Mouse (Mus musculus): ENCODE data around the gene Ttc39b. TPM values are rescaled to one million over a fixed set of nuclear protein-coding genes. Genes with fewer than 3 reads are reported as not detected.
"Not testable (repeated sequence)": the region's sequence is repeated elsewhere in the genome, so short reads cannot be mapped to it uniquely, and the experiment has no call there.

The Ttc39b gene
- polyA plus RNA-seq, 1 experiment = 19.1 TPM

GRCm38 (mm10) chr4:83282424-83282823 is 41.6 kb downstream of the Ttc39b start:
- DNase-seq (ENCODE audit: extremely low spot score in 1 of 2, low spot score in 1 of 2) = no peak

DNA sequence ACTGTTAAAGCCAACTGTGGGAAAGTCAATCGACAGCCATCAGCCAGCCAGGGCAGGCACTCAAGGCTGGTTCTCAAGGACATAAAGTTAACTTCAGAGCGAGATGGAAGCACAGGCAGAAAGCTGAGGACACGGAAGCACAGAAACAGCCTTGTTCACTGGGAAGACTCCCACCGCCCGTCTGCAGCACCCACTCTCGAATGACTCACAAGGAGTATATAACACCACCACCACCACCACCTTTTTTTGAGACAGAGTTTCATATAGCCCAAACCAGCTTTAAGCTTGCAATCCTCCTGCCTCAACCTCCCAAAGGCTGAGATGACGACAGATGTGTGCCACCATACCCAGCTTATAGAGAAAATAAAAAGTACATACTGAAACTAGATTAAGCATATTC is 44.8 kb downstream of the Ttc39b start:
- DNase-seq (ENCODE audit: extremely low spot score in 1 of 2, low spot score in 1 of 2) = peak in 1 of 2 experiments; percentile 66

DNA sequence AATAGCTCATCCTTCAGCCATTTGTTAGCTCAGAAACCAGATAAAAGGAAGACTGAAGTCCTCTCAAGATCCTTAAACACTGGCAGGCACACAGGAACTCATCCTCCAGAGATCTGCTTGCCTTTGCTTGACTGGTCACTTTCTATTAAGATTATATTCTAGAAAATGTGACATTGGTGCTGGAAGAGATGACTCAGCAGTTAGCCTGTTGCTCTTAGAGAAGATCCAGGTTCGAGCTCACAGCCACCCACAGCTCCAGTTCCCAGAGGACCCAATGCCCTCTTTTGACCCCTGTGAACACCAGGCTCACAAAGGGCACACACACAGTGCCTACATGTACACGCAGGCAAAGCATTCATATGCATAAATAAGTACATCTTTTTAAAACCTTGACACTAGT is 49.8 kb downstream of the Ttc39b start:
- no peak for DNase-seq (ENCODE audit: extremely low spot score in 1 of 2, low spot score in 1 of 2)

DNA sequence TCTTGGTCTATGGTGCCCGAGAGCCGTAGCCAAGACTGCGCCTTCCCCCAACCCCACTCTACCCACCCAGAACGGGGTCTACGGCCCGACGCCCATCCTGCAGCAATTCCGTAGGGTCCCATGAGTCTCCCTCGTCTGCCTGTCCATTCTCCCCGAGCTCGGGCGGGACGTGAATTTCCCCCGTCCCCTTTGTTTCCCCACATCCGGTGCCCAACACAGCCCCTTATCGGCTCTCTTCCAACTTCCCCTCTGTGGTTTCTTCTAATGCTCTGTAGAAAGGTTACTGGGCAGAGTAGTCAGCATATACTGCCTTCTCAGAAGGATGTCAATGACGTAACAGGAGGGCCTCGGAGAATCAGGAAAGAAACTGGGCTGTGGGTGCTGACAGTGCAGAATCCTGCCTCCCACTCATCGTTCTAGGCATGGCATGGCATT is 50.4 kb downstream of the Ttc39b start:
- no peak for DNase-seq (ENCODE audit: extremely low spot score in 1 of 2, low spot score in 1 of 2)

DNA sequence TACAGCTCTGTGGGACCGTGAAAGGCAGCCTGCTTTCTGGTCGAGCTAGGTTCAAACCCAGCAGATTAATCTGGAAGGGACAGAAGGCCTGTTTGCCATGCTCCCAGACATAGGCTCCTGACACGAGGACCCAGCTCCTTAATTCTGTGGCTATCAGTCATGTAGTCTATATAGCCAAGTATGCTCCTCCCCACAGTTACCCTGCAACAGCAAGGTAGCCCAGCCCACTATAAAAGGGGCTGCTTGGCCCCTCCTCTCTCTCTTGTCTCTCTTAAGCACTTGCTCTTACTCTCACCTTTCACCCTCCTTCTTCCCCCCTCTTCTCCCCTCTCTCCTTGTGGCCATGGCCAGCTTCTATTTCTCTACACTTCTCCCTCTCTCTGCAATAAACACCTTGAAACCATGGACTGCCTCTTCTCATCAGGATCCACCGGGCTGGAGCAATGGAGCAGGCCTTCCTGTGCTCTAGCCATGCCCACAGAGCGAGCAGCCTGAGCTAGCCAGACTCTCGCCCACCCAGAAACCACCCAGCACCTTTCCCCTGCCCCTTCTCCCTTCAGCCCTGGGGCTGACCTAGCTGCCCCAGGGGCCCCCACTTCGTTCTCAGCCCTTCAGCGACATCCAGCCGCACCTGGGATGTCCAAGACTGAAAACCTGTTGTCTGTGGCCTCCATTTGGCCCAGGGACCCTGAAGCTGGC is 51.0 kb downstream of the Ttc39b start:
- DNase-seq (ENCODE audit: extremely low spot score in 1 of 2, low spot score in 1 of 2) = no peak

GRCm38 (mm10) chr4:83270481-83270880 is 53.6 kb downstream of the Ttc39b start:
- DNase-seq (ENCODE audit: extremely low spot score in 1 of 2, low spot score in 1 of 2) = no peak

- DNase-seq (ENCODE audit: extremely low spot score in 1 of 2, low spot score in 1 of 2) = no peak
Measured at GRCm38 (mm10) chr4:83269614-83270013, 54.4 kb downstream of the Ttc39b start.

DNA sequence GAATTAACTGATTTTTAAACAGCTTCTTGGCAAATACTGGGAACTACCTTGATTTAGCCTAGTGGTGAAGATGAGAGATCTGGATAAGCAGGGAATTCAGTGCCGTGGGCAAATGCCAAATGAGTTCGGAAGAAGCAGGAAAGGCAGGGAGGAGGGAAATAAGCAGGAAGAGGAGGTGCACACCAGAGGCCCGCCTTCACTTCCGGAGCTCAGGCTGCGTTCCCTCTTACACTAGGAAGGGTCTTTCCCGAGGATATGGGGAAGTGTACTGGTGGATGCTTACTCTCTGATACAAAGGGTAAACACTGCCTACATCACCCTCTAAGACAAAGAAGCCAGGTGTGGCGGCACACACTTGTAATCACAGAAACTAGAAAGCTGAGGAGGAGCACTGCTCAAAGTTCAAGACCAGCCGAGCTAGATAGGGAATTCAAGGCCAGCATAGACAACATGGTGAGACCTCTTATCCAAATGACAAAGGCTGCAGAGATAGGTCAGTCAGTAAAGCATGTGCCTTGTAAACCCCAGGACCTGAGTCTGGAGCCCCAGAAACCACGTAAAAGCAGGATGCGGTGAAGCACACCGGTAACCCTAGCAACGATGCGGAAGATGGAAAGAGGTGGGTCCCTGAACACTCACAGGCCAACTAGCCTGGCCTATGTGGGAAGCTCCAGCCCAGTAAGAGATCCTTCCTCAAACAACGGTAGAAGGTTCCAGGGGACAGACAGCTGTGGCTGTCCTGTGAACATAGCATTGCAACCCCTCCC is 57.9 kb downstream of the Ttc39b start:
- DNase-seq (ENCODE audit: extremely low spot score in 1 of 2, low spot score in 1 of 2) = no peak

DNA sequence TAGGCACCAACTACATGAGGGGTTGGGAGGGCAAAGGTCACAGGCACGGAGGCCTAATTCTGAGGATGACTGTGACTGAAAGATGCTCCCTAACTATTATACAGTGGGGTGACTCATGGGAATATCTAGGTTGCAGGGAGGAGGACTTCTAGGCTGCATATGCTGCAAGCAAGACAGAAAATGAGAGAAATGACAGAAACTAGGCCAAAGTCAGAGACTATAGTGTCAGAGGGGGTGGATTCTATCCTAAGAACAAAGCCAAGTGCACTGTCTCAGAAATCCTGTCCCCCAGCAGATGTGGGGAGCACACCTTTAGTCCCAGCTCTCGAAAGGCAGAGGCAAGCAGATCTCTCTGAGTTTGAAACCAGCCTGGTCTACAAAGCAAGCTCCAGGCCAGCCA is 59.2 kb downstream of the Ttc39b start:
- DNase-seq (ENCODE audit: extremely low spot score in 1 of 2, low spot score in 1 of 2) = no peak

DNA sequence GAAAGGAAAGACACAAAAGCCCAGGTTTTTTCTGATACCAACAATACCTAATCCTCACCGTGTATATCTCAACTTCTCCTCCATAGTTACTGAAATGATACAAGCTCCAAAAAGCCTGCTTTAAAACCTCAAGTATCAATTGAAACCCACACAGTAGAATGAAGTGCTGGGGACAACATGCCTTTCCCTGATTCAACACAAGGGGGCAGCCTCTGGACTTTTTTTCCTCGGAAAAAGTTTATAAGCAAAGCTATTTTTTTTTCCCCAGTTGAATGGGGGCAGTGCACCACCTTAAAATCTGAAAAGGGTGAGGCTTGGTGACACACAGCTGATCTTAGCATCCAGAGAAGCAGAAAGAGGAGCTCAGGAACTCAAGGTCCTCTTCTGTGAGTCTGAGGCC is 62.1 kb downstream of the Ttc39b start:
- peak in 1 of 2 experiments; percentile 78 for DNase-seq (ENCODE audit: extremely low spot score in 1 of 2, low spot score in 1 of 2)

- no peak for DNase-seq (ENCODE audit: extremely low spot score in 1 of 2, low spot score in 1 of 2)
Measured at GRCm38 (mm10) chr4:83259690-83260089, 64.4 kb downstream of the Ttc39b start.

- DNase-seq (ENCODE audit: extremely low spot score in 1 of 2, low spot score in 1 of 2) = no peak
Measured at GRCm38 (mm10) chr4:83258273-83258672, 65.8 kb downstream of the Ttc39b start.

DNA sequence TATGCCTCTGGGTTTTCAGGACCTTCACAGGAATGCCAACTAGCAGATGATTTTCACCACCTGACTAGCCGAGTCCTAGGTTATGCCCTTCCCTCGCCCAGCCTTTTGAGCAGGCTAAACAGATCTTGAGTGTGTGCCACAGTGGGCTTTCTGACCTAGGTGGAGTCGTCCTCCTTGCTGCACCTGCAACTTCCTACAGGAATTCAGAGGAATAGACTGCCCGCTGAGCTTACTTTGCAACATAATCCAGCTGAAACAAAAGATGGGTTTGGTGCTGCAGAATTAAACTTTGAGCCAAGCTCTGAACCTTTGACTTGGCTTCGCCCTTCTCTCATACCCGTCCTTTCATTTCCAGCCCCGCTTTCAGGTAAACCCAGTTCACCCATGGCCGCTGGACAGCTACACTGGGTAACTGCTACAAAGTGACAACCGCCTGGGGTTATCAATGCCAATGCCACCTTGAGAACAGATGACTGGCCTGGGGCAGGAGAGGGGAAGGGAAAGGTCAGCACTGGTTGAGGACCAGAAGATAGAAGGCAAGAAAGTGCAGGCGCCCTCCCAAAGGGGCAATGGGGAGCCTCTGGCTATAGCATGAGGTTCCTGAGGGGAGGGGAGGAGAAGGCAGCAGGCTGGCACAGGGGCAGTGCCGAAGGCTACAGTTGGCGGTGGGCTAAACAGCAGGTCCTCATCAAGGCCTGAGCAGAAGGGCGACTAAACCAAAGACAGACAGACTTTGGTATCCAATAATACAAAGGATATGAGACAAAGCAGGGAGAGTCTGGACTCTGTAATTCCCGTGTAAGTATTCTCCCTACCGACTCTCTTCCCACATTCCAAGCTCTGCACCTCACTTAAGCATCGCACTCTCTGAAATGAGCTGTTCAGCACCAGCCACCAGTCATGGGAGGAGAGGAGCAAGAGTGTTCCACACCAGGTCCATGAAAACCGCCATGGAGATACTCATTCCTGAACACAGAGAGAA is 66.5 kb downstream of the Ttc39b start:
- no peak for DNase-seq (ENCODE audit: extremely low spot score in 1 of 2, low spot score in 1 of 2)

DNA sequence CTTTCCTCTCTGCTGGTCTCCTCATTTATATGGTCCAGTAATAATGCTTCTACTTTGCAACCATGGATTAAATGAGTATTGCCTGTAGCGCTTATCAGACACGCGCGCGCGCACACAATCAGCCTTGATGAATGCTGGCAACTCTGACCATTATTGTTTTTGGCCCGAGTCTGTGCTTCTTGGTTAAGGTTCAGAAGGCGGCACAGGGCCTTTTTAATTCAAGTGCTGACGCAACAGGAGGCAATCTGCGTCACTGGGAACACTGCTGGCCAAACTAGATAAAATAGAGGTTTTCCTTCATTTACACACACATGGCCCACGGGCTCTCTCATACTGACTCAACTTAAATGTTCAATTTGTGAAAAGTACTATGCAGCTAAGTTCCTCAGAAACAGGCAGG is 67.3 kb downstream of the Ttc39b start:
- no peak for DNase-seq (ENCODE audit: extremely low spot score in 1 of 2, low spot score in 1 of 2)

DNA sequence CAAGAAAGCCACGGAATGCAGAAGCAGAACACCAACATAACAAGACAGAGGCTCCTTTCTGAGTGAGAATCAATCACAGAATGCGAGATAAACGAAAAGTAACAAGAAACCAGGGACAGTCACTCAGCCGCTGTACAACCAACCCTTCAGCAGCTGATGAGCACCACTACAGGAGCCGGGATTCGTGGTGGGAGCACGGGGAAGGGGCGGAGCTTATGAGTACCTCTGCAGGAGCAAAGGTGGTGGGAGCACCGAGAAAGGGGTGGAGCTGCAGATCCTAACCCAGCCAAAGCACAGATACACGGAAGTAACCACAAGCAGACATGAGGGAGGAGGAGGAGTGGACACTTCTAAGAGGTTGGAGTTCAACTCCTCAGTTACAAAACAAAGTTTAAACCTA is 69.1 kb downstream of the Ttc39b start:
- DNase-seq (ENCODE audit: extremely low spot score in 1 of 2, low spot score in 1 of 2) = no peak

DNA sequence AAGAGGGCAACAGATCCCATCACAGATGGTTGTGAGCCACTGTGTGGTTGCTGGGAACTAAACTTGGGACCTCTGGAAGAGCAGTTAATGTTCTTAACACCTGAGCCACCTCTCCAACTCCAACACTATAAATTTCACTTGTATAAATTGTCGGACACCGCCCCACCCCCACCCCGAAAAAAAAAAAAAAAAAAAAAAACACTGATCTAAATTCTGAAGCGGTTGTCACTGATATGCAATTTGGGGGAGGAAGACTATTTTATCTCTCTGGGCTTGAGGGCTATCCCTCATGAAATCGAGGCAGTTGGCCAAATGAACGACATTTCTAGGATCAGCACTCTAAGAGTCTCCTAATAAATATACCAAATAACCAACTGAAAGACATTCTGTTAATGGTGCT is 70.4 kb downstream of the Ttc39b start:
- no peak for DNase-seq (ENCODE audit: extremely low spot score in 1 of 2, low spot score in 1 of 2)

DNA sequence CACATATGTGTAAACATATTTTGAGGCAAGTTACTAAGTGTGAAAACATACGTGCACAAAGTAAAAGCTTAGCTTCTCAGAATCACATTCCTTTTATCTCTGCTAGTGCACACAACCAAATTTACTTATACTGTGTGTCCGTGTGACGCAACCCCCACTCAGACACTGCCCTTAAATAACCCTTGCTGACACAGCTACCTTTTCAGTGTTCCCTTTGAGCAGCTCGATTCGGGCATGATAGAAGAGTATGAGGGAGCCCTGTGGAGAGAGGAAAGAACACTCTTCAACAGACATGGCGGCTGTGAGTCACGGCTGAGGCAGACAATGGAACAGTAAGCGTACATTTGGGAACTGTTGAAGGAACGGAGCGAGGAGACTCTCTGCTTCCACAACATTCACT is 80.3 kb downstream of the Ttc39b start:
- no peak for DNase-seq (ENCODE audit: extremely low spot score in 1 of 2, low spot score in 1 of 2)

DNA sequence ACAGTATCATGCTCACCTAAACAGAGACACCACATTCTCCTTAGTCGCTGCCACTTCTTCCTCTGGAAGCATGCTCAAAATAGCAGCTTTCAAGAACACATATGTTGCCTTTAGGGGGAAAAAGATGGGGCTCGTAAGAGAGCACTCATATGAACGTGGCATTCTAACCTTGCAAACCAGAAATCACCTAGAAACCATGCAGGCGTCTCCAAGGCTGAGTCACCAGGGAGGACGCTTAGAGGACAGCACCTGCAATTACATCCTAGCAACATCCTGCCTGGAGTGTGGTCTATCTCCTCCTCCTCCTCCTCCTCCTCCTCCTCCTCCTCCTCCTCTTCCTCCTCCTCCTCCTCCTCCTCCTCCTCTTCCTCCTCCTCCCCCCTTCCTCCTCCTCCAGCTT is 82.4 kb downstream of the Ttc39b start:
- DNase-seq (ENCODE audit: extremely low spot score in 1 of 2, low spot score in 1 of 2) = no peak

- no peak for DNase-seq (ENCODE audit: extremely low spot score in 1 of 2, low spot score in 1 of 2)
Measured at GRCm38 (mm10) chr4:83237656-83238055, 86.4 kb downstream of the Ttc39b start.

GRCm38 (mm10) chr4:83235304-83235703 is 88.8 kb downstream of the Ttc39b start:
- DNase-seq (ENCODE audit: extremely low spot score in 1 of 2, low spot score in 1 of 2) = not testable (repeated sequence)

GRCm38 (mm10) chr4:83234739-83235138 is 89.3 kb downstream of the Ttc39b start:
- no peak for DNase-seq (ENCODE audit: extremely low spot score in 1 of 2, low spot score in 1 of 2)

All from frontal cortex, adult 2 months (tissue).